Mouse (Mus musculus) erythroblast, embryonic 14.5 days (primary cell): Measurements from ENCODE around the gene Slc38a3.

ENCODE experiments used
- GATA1 ChIP-seq: IDR thresholded peaks from 2 replicates; pipeline ENCODE4 v1.6.1; 2012; ENCODE audit warnings: low read length, inconsistent platforms, mixed read lengths
- TAL1 ChIP-seq: IDR thresholded peaks from 3 replicates; pipeline ENCODE4 v1.6.1; 2012; ENCODE audit warnings: low read length, inconsistent platforms, mixed read lengths

- TF ChIP-seq GATA1 = no peak
- TF ChIP-seq TAL1 = no peak
These were observed 56.3 kb downstream of the Slc38a3 start for GRCm38 (mm10) chr9:107612945-107613569.
